Mouse (Mus musculus): Measurements from ENCODE around the gene Kcnq1. TPM values are rescaled to one million over a fixed set of nuclear protein-coding genes. Genes with fewer than 3 reads are reported as not detected.

Gene Kcnq1
- polyA plus RNA-seq, 1 experiment from 2014 or later, result 13.4 TPM

- 74% methylated on average over 2 of the region's 2 CpGs for WGBS
- DNase-seq (ENCODE audit: low spot score), result no peak
- H3K4me3 ChIP-seq (replicated peaks; ENCODE audit: low read depth, low read length), result no peak overlapping the region
Measured at GRCm38 (mm10) chr7:143188589-143188988, 82.4 kb downstream of the Kcnq1 start.

GRCm38 (mm10) chr7:143189965-143190722 is 84.0 kb downstream of the Kcnq1 start:
- TF ChIP-seq CTCF (IDR thresholded peaks at IDR 0.05; ENCODE audit: low read depth), result no peak
- 96% methylated on average over 3 of the region's 3 CpGs for WGBS
- no peak for ATAC-seq (replicated peaks; ENCODE audit: low FRiP score, low read depth)
- DNase-seq (ENCODE audit: low spot score), result no peak
- Histone ChIP-seq H3K27me3 (ENCODE audit: insufficient read depth, low read length) (no peaks in the 10 kb centered on the region), H3K9ac (ENCODE audit: low read depth, low read length) (no peak overlapping the region), H3K9me3 (replicated peaks; ENCODE audit: low read length) (no peaks in the 10 kb centered on the region), H3K4me2 (ENCODE audit: low read length) (no peak overlapping the region), H3K4me3 (replicated peaks; ENCODE audit: low read depth, low read length) (no peak overlapping the region), H3K4me1 (replicated peaks; ENCODE audit: insufficient read depth, low read length) (no peaks in the 10 kb centered on the region), H3K27ac (no peak overlapping the region), H3K36me3 (ENCODE audit: insufficient read depth, low read length) (no peaks in the 10 kb centered on the region)

More at GRCm38 (mm10) chr7:143188589-143188988, 82.4 kb downstream of the Kcnq1 start:
- no peak for TF ChIP-seq CTCF (IDR thresholded peaks at IDR 0.05; ENCODE audit: low read depth)
- H3K4me1 ChIP-seq (replicated peaks; ENCODE audit: insufficient read depth, low read length), result no peaks in the 10 kb centered on the region
- H3K4me2 ChIP-seq (ENCODE audit: low read length), result no peak overlapping the region
- H3K27me3 ChIP-seq (ENCODE audit: insufficient read depth, low read length), result no peaks in the 10 kb centered on the region
- no peak overlapping the region for H3K27ac ChIP-seq
- H3K9ac ChIP-seq (ENCODE audit: low read depth, low read length), result no peak overlapping the region
- no peak for ATAC-seq (replicated peaks; ENCODE audit: low FRiP score, low read depth)
- no peaks in the 10 kb centered on the region for H3K36me3 ChIP-seq (ENCODE audit: insufficient read depth, low read length)
- H3K9me3 ChIP-seq (replicated peaks; ENCODE audit: low read length), result no peaks in the 10 kb centered on the region

- Histone ChIP-seq H3K27me3 (ENCODE audit: insufficient read depth, low read length) (no peaks in the 10 kb centered on the region), H3K36me3 (ENCODE audit: insufficient read depth, low read length) (no peaks in the 10 kb centered on the region), H3K9ac (ENCODE audit: low read depth, low read length) (no peak overlapping the region), H3K4me2 (ENCODE audit: low read length) (no peak overlapping the region), H3K9me3 (replicated peaks; ENCODE audit: low read length) (no peaks in the 10 kb centered on the region), H3K4me3 (replicated peaks; ENCODE audit: low read depth, low read length) (no peak overlapping the region), H3K27ac (no peak overlapping the region), H3K4me1 (replicated peaks; ENCODE audit: insufficient read depth, low read length) (no peaks in the 10 kb centered on the region)
- no peak for ATAC-seq (replicated peaks; ENCODE audit: low FRiP score, low read depth)
- no peak for TF ChIP-seq CTCF (IDR thresholded peaks at IDR 0.05; ENCODE audit: low read depth)
- WGBS, result 69% methylated on average over 5 of the region's 5 CpGs
- DNase-seq (ENCODE audit: low spot score), result no peak
Measured at GRCm38 (mm10) chr7:143190911-143191310, 84.7 kb downstream of the Kcnq1 start.

GRCm38 (mm10) chr7:143192392-143192791 is 86.2 kb downstream of the Kcnq1 start:
- Histone ChIP-seq H3K36me3 (ENCODE audit: insufficient read depth, low read length) (no peaks in the 10 kb centered on the region), H3K4me1 (replicated peaks; ENCODE audit: insufficient read depth, low read length) (no peaks in the 10 kb centered on the region), H3K4me2 (ENCODE audit: low read length) (no peak overlapping the region), H3K27me3 (ENCODE audit: insufficient read depth, low read length) (no peaks in the 10 kb centered on the region), H3K9me3 (replicated peaks; ENCODE audit: low read length) (no peaks in the 10 kb centered on the region), H3K4me3 (replicated peaks; ENCODE audit: low read depth, low read length) (no peak overlapping the region), H3K27ac (no peak overlapping the region), H3K9ac (ENCODE audit: low read depth, low read length) (no peak overlapping the region)
- WGBS, result 96% methylated on average over 7 of the region's 7 CpGs
- no peak for DNase-seq (ENCODE audit: low spot score)
- no peak for ATAC-seq (replicated peaks; ENCODE audit: low FRiP score, low read depth)
- no peak for TF ChIP-seq CTCF (IDR thresholded peaks at IDR 0.05; ENCODE audit: low read depth)

- Histone ChIP-seq H3K4me3 (replicated peaks; ENCODE audit: low read depth, low read length) (no peak overlapping the region), H3K9ac (ENCODE audit: low read depth, low read length) (no peak overlapping the region), H3K36me3 (ENCODE audit: insufficient read depth, low read length) (no peaks in the 10 kb centered on the region), H3K4me2 (ENCODE audit: low read length) (no peak overlapping the region), H3K4me1 (replicated peaks; ENCODE audit: insufficient read depth, low read length) (no peaks in the 10 kb centered on the region), H3K9me3 (replicated peaks; ENCODE audit: low read length) (no peaks in the 10 kb centered on the region), H3K27ac (no peak overlapping the region), H3K27me3 (ENCODE audit: insufficient read depth, low read length) (no peaks in the 10 kb centered on the region)
- 95% methylated on average over 7 of the region's 7 CpGs for WGBS
- ATAC-seq (replicated peaks; ENCODE audit: low FRiP score, low read depth) (no peak), DNase-seq (ENCODE audit: low spot score) (no peak)
- no peak for TF ChIP-seq CTCF (IDR thresholded peaks at IDR 0.05; ENCODE audit: low read depth)
Measured at GRCm38 (mm10) chr7:143194064-143194463, 87.9 kb downstream of the Kcnq1 start.

- H3K9ac ChIP-seq (ENCODE audit: low read depth, low read length), result no peak overlapping the region
- ATAC-seq (replicated peaks; ENCODE audit: low FRiP score, low read depth) (no peak), DNase-seq (ENCODE audit: low spot score) (no peak)
- H3K36me3 ChIP-seq (ENCODE audit: insufficient read depth, low read length), result no peaks in the 10 kb centered on the region
- TF ChIP-seq CTCF (IDR thresholded peaks at IDR 0.05; ENCODE audit: low read depth), result no peak
- no peaks in the 10 kb centered on the region for H3K27me3 ChIP-seq (ENCODE audit: insufficient read depth, low read length)
- H3K27ac ChIP-seq, result no peak overlapping the region
- no peak overlapping the region for H3K4me3 ChIP-seq (replicated peaks; ENCODE audit: low read depth, low read length)
- no peak overlapping the region for H3K4me2 ChIP-seq (ENCODE audit: low read length)
- no peaks in the 10 kb centered on the region for H3K4me1 ChIP-seq (replicated peaks; ENCODE audit: insufficient read depth, low read length)
- H3K9me3 ChIP-seq (replicated peaks; ENCODE audit: low read length), result no peaks in the 10 kb centered on the region
- WGBS, result 63% methylated on average over 15 of the region's 15 CpGs
Measured at GRCm38 (mm10) chr7:143197951-143198440, 91.8 kb downstream of the Kcnq1 start.
